Mouse (Mus musculus): ENCODE measurements around the gene Ptgdr2. TPM values are rescaled to one million over a fixed set of nuclear protein-coding genes. Genes with fewer than 3 reads are reported as not detected.

Gene Ptgdr2
- polyA plus RNA-seq, 1 experiment from 2014 or later, result 0.13 TPM

DNA sequence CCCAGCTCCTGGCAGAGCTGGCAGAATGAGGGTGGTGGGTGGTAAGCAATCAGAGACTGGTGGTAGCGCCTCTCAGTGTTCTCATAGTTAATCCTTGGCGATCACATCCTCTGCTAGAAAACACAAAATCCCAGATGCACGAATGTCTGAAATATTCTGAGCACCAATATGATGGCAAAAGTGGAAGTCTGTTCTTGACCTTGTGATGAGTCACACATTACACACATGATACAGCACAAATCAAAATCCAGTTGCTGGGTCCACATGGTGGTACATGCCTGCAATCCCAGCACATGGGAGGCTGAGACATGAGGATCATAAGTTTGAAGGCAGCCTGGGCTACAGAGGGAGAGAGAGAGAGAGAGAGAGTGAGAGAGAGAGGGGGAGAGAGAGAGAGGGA lies 15.9 kb upstream of the Ptgdr2 start:
- 81% methylated on average over 3 of the region's 3 CpGs for WGBS
- Histone ChIP-seq H3K4me1 (replicated peaks; ENCODE audit: control insufficient read depth, insufficient read depth, low read length) (no peaks in the 10 kb centered on the region), H3K4me2 (ENCODE audit: low read length) (no peak overlapping the region)

DNA sequence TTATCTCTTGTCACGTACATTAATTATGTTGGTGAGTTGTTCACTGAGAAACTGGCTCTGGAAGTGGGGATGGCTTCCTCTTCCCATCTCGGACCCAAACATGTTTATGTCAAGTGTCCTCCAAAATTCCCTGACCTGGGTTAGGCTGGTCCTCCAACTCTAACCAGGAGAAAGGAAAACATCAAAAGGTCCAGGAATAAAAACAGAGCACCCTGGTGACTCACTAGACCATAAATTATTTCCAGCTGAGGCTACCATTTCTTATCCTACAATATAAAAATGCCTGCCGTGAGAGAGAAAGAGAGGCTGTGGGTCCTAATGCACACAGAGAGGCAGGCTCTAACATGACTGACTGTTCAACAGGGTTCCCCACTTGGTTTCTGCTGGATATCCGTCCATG lies 12.7 kb upstream of the Ptgdr2 start:
- no peaks in the 10 kb centered on the region for H3K36me3 ChIP-seq (ENCODE audit: control insufficient read depth, insufficient read depth)
- H3K4me3 ChIP-seq (replicated peaks; ENCODE audit: low read length), result no peak overlapping the region
- H3K4me2 ChIP-seq (ENCODE audit: low read length), result no peak overlapping the region
- H3K9me3 ChIP-seq (ENCODE audit: control insufficient read depth, low read length), result no peaks in the 10 kb centered on the region
- H3K4me1 ChIP-seq (replicated peaks; ENCODE audit: control insufficient read depth, insufficient read depth, low read length), result no peaks in the 10 kb centered on the region
- no peak overlapping the region for H3K27ac ChIP-seq (ENCODE audit: low read length)
- H3K9ac ChIP-seq (replicated peaks; ENCODE audit: low read depth, low read length), result no peak overlapping the region
- ATAC-seq, result no peak
- no peaks in the 10 kb centered on the region for H3K27me3 ChIP-seq (replicated peaks; ENCODE audit: control insufficient read depth, insufficient read depth, low read length)
- WGBS, result 67% methylated on average over 4 of the region's 4 CpGs

More for the DNA sequence above, 15.9 kb upstream of the Ptgdr2 start:
- H3K9me3 ChIP-seq (ENCODE audit: control insufficient read depth, low read length), result no peaks in the 10 kb centered on the region
- no peak for ATAC-seq
- no peak overlapping the region for H3K27ac ChIP-seq (ENCODE audit: low read length)
- no peak overlapping the region for H3K9ac ChIP-seq (replicated peaks; ENCODE audit: low read depth, low read length)
- no peaks in the 10 kb centered on the region for H3K27me3 ChIP-seq (replicated peaks; ENCODE audit: control insufficient read depth, insufficient read depth, low read length)
- no peaks in the 10 kb centered on the region for H3K36me3 ChIP-seq (ENCODE audit: control insufficient read depth, insufficient read depth)
- H3K4me3 ChIP-seq (replicated peaks; ENCODE audit: low read length), result no peak overlapping the region

DNA sequence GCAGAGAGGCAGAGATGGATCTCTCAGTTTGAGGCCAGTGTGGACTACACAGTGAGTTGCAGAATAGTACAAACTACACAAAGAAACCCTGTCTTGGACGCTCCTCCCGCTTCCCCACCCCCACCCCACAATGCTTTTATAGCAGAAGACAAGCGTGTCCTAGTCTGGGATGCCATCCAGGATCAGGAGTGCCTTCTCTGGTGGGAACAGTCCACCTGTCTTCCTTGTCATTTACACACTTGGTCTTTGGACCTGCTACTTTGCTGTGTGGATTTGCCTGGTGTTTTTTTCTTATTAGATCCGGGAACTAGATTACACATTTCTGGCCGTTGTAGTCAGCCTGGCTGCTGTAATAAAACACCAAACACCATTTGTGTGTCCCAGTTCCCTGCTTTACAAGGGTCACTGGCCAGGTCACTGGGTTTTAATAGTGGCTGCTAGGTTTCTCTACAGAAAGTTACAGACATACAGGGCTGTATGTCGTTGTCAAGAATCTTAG lies 10.8 kb upstream of the Ptgdr2 start:
- Histone ChIP-seq H3K27me3 (replicated peaks; ENCODE audit: control insufficient read depth, insufficient read depth, low read length) (no peaks in the 10 kb centered on the region), H3K27ac (ENCODE audit: low read length) (no peak overlapping the region), H3K36me3 (ENCODE audit: control insufficient read depth, insufficient read depth) (no peaks in the 10 kb centered on the region), H3K4me3 (replicated peaks; ENCODE audit: low read length) (no peak overlapping the region), H3K9me3 (ENCODE audit: control insufficient read depth, low read length) (no peaks in the 10 kb centered on the region), H3K4me1 (replicated peaks; ENCODE audit: control insufficient read depth, insufficient read depth, low read length) (no peaks in the 10 kb centered on the region), H3K9ac (replicated peaks; ENCODE audit: low read depth, low read length) (no peak overlapping the region), H3K4me2 (ENCODE audit: low read length) (no peak overlapping the region)
- WGBS, result 19% methylated on average over 6 of the region's 6 CpGs
- ATAC-seq, result no peak

DNA sequence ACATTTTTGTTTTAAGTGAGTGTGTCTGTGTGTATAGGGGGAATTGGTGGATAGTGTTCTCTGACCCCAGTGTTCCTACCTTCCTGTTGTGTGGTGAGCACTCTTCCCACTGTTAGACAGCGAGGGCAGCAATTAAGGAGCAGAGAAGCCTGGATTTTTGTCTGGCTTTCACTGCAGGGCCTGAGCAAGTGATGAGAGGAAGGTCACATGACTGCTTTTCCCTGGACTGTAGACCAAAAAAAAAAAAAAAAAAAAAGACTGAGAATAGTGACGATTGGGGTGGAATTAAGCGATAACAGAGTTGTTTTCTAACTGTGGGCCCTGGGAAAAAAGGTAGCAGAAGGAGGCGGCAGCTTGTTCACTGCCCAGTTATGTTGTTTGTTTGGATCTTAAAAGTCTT lies 10.3 kb upstream of the Ptgdr2 start:
- Histone ChIP-seq H3K9ac (replicated peaks; ENCODE audit: low read depth, low read length) (no peak overlapping the region), H3K27ac (ENCODE audit: low read length) (no peak overlapping the region), H3K4me3 (replicated peaks; ENCODE audit: low read length) (no peak overlapping the region), H3K9me3 (ENCODE audit: control insufficient read depth, low read length) (no peaks in the 10 kb centered on the region), H3K36me3 (ENCODE audit: control insufficient read depth, insufficient read depth) (no peaks in the 10 kb centered on the region), H3K4me2 (ENCODE audit: low read length) (no peak overlapping the region), H3K27me3 (replicated peaks; ENCODE audit: control insufficient read depth, insufficient read depth, low read length) (no peaks in the 10 kb centered on the region), H3K4me1 (replicated peaks; ENCODE audit: control insufficient read depth, insufficient read depth, low read length) (no peaks in the 10 kb centered on the region)
- ATAC-seq, result no peak
- 35% methylated on average over 4 of the region's 4 CpGs for WGBS

DNA sequence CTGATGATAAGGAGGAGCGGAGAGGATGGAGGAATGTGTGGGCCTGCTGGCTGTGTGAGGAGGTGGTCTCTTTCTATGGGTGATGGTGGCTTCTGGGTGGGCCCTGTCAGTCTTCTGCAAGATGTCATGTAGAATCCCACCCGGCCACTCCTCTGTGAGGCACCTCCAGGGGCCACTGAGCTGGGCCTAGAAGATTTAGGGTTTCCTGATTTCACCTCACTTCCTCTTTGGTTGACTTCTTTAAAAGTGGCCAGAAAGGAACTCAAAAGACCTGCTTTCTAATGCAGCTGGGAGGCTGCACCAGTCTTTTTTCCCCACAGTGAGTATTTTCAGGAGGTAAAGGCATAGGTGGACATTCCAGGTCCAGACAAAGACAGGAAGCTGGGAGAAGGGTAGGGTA lies 6.3 kb upstream of the Ptgdr2 start:
- no peaks in the 10 kb centered on the region for H3K36me3 ChIP-seq (ENCODE audit: control insufficient read depth, insufficient read depth)
- no peaks in the 10 kb centered on the region for H3K9me3 ChIP-seq (ENCODE audit: control insufficient read depth, low read length)
- no peak for ATAC-seq
- no peak overlapping the region for H3K4me2 ChIP-seq (ENCODE audit: low read length)
- no peak overlapping the region for H3K4me3 ChIP-seq (replicated peaks; ENCODE audit: low read length)
- H3K27me3 ChIP-seq (replicated peaks; ENCODE audit: control insufficient read depth, insufficient read depth, low read length), result no peaks in the 10 kb centered on the region
- WGBS, result 88% methylated on average over 2 of the region's 2 CpGs
- H3K4me1 ChIP-seq (replicated peaks; ENCODE audit: control insufficient read depth, insufficient read depth, low read length), result no peaks in the 10 kb centered on the region
- no peak overlapping the region for H3K9ac ChIP-seq (replicated peaks; ENCODE audit: low read depth, low read length)
- no peak overlapping the region for H3K27ac ChIP-seq (ENCODE audit: low read length)

DNA sequence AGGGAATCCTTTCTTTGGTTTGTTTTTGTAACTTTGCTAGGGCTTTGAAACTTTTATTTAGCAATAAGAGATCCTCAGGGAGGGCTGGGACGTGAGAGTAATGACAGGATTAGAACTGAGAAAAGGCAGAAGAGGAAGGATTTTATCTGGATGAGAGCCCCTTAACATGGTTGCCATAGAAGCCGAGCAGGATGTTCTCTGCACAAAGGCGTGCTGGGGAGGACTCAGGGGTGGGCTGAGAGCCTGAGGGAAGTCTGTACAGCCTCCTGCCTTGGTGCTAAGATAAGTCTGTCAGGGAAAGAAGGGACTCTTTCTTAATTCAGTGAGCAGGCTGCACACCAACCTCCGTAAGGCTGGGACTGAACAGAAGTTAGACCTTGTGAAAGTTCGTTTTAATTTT lies 1.9 kb upstream of the Ptgdr2 start:
- H3K4me2 ChIP-seq (ENCODE audit: low read length), result no peak overlapping the region
- no peaks in the 10 kb centered on the region for H3K36me3 ChIP-seq (ENCODE audit: control insufficient read depth, insufficient read depth)
- H3K27me3 ChIP-seq (replicated peaks; ENCODE audit: control insufficient read depth, insufficient read depth, low read length), result no peaks in the 10 kb centered on the region
- H3K9ac ChIP-seq (replicated peaks; ENCODE audit: low read depth, low read length), result no peak overlapping the region
- H3K4me1 ChIP-seq (replicated peaks; ENCODE audit: control insufficient read depth, insufficient read depth, low read length), result peaks cover under 1% of the 10 kb centered on the region; the same call in 1 of the 2 replicates
- WGBS, result 23% methylated on average over 5 of the region's 5 CpGs
- no peak overlapping the region for H3K4me3 ChIP-seq (replicated peaks; ENCODE audit: low read length)
- H3K9me3 ChIP-seq (ENCODE audit: control insufficient read depth, low read length), result no peaks in the 10 kb centered on the region
- no peak for ATAC-seq
- H3K27ac ChIP-seq (ENCODE audit: low read length), result no peak overlapping the region

DNA sequence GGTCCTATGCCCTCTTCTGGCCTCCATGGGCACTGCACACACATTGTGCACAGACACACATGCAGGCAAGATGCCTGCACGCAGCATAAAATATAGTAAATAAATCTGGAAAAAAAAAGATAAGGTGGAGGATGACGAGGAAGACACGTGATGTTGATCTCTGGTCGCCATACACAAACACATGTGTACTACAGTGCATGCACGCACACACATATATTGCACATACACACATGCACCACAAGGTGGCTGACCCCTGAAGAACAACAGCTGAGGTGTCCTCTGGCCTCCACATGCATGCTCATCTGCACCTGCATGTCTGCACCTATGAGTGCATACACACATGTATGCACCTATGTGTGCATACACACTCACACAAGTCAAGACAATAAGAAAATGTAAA lies 883 bp upstream of the Ptgdr2 start:
- Histone ChIP-seq H3K9me3 (ENCODE audit: control insufficient read depth, low read length) (no peaks in the 10 kb centered on the region), H3K27me3 (replicated peaks; ENCODE audit: control insufficient read depth, insufficient read depth, low read length) (no peaks in the 10 kb centered on the region), H3K4me1 (replicated peaks; ENCODE audit: control insufficient read depth, insufficient read depth, low read length) (peaks cover 9% of the 10 kb centered on the region), H3K4me2 (ENCODE audit: low read length) (no peak overlapping the region), H3K36me3 (ENCODE audit: control insufficient read depth, insufficient read depth) (no peaks in the 10 kb centered on the region), H3K27ac (ENCODE audit: low read length) (no peak overlapping the region), H3K4me3 (replicated peaks; ENCODE audit: low read length) (no peak overlapping the region), H3K9ac (replicated peaks; ENCODE audit: low read depth, low read length) (no peak overlapping the region)
- ATAC-seq, result no peak
- 81% methylated on average over 5 of the region's 5 CpGs for WGBS

DNA sequence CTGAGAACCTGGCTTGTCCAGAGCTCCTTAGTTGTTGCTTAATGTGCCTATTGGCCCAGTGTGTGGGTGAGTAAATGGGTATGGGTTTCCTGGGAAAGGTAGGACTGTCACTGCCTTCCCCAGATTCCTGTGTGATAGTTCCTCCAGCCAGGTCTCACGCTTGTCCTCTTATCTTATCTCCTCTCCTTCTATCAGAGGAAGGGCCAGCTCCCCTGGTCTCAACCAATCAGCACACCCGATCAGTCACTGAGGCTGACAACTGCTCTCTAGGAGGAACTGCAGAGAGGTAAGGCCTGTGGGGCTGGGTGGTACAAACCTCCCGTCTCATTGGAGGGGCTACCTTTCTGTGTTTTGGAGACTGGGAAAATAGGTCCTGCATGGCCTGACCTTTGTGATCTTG lies 1.8 kb downstream of the Ptgdr2 start:
- WGBS, result 68% methylated on average over 3 of the region's 3 CpGs
- Histone ChIP-seq H3K27me3 (replicated peaks; ENCODE audit: control insufficient read depth, insufficient read depth, low read length) (no peaks in the 10 kb centered on the region), H3K4me1 (replicated peaks; ENCODE audit: control insufficient read depth, insufficient read depth, low read length) (peaks cover 14% of the 10 kb centered on the region), H3K9ac (replicated peaks; ENCODE audit: low read depth, low read length) (no peak overlapping the region), H3K4me2 (ENCODE audit: low read length) (no peak overlapping the region), H3K27ac (ENCODE audit: low read length) (no peak overlapping the region), H3K36me3 (ENCODE audit: control insufficient read depth, insufficient read depth) (peaks cover 8% of the 10 kb centered on the region), H3K4me3 (replicated peaks; ENCODE audit: low read length) (no peak overlapping the region), H3K9me3 (ENCODE audit: control insufficient read depth, low read length) (no peaks in the 10 kb centered on the region)
- no peak for ATAC-seq

DNA sequence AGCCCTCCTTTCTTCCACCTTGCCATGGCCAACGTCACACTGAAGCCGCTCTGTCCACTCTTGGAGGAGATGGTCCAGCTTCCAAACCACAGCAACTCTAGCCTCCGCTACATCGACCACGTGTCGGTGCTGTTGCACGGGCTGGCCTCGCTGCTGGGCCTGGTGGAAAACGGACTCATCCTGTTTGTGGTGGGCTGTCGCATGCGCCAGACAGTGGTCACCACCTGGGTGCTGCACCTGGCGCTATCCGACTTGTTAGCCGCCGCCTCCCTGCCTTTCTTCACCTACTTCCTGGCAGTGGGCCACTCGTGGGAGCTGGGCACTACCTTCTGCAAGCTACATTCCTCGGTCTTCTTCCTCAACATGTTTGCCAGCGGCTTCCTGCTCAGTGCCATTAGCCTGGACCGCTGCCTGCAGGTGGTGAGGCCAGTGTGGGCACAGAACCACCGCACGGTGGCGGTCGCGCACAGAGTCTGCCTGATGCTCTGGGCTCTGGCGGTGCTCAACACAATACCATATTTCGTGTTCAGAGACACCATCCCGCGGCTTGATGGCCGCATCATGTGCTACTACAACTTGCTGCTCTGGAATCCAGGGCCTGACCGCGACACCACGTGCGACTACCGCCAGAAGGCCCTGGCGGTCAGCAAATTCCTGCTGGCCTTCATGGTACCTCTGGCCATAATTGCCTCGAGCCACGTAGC lies 3.3 kb downstream of the Ptgdr2 start:
- H3K4me1 ChIP-seq (replicated peaks; ENCODE audit: control insufficient read depth, insufficient read depth, low read length), result peaks cover 14% of the 10 kb centered on the region
- H3K4me2 ChIP-seq (ENCODE audit: low read length), result peak overlapping the region; percentile 87
- peak; percentile 94 for ATAC-seq
- peaks cover 18% of the 10 kb centered on the region for H3K36me3 ChIP-seq (ENCODE audit: control insufficient read depth, insufficient read depth)
- H3K4me3 ChIP-seq (replicated peaks; ENCODE audit: low read length), result peak overlapping the region; percentile 42
- peak overlapping the region; percentile 48 for H3K27ac ChIP-seq (ENCODE audit: low read length)
- 17% methylated on average over 37 of the region's 37 CpGs for WGBS
- H3K9ac ChIP-seq (replicated peaks; ENCODE audit: low read depth, low read length), result peak overlapping the region; percentile 69
- no peaks in the 10 kb centered on the region for H3K27me3 ChIP-seq (replicated peaks; ENCODE audit: control insufficient read depth, insufficient read depth, low read length)
- H3K9me3 ChIP-seq (ENCODE audit: control insufficient read depth, low read length), result no peaks in the 10 kb centered on the region
